Mouse (Mus musculus): ENCODE data around the gene Slc25a13. TPM values are rescaled to one million over a fixed set of nuclear protein-coding genes. Genes with fewer than 3 reads are reported as not detected.

Gene Slc25a13
- polyA plus RNA-seq, 1 experiment from 2014 or later = 16.8 TPM

- H3K36me3 ChIP-seq (ENCODE audit: inconsistent target) = no peaks in the 10 kb centered on the region
- H3K27ac ChIP-seq = no peak overlapping the region
- H3K79me2 ChIP-seq (ENCODE audit: inconsistent target) = no peaks in the 10 kb centered on the region
- no peak overlapping the region for H3K4me3 ChIP-seq (ENCODE audit: inconsistent target)
- 97% methylated on average over 6 of the region's 6 CpGs for WGBS (ENCODE audit: missing documents)
Observed at GRCm38 (mm10) chr6:6027664-6028063, 189.3 kb downstream of the Slc25a13 start.

DNA sequence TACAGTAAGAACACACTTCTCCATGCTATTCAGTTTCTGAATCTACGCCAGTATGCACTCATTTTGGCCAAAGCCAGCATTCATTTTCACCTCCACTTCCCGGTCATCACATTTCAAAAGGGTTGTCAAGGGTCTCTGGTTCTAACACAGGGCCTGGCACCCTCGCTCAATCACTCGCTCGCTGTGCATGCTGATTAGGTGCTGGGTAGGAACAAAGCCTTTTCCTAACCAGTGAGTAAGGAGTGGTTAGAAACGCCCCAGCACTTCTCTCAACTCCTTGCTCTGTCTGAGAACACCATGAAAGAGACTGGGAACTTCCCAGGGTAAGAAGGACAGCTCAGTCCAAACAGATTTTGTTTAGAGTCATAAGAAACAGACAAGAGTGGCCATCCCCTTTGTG, 193.0 kb downstream of the Slc25a13 start:
- H3K36me3 ChIP-seq (ENCODE audit: inconsistent target) = no peaks in the 10 kb centered on the region
- 76% methylated on average over 6 of the region's 6 CpGs for WGBS (ENCODE audit: missing documents)
- no peaks in the 10 kb centered on the region for H3K79me2 ChIP-seq (ENCODE audit: inconsistent target)
- no peak overlapping the region for H3K27ac ChIP-seq
- no peak overlapping the region for H3K4me3 ChIP-seq (ENCODE audit: inconsistent target)

GRCm38 (mm10) chr6:6016931-6017330, 200.0 kb downstream of the Slc25a13 start:
- Histone ChIP-seq H3K36me3 (ENCODE audit: inconsistent target) (no peaks in the 10 kb centered on the region), H3K27ac (no peak overlapping the region), H3K4me3 (ENCODE audit: inconsistent target) (no peak overlapping the region), H3K79me2 (ENCODE audit: inconsistent target) (no peaks in the 10 kb centered on the region)
- 90% methylated on average over 9 of the region's 9 CpGs for WGBS (ENCODE audit: missing documents)

DNA sequence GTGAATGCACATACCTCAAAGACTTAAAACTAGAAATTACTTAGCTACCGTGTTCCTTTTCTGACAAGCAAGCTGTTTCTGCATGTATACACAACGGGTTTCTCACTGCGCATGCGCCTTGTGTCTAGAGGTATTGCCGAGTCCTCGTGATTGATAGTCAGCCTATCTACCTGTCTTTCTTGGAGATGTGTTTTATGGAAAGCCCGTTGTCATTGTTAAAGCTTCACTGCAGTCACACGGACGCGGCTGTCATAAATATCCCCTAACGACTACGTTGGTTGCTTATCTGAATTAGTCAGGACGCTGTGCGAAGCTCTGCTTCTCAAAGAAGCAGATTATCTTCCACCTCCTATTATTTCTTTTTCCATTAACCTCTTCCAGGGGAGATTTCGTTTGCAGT, 201.4 kb downstream of the Slc25a13 start:
- no peak overlapping the region for H3K27ac ChIP-seq
- H3K4me3 ChIP-seq (ENCODE audit: inconsistent target) = no peak overlapping the region
- H3K36me3 ChIP-seq (ENCODE audit: inconsistent target) = no peaks in the 10 kb centered on the region
- WGBS (ENCODE audit: missing documents) = 68% methylated on average over 15 of the region's 15 CpGs
- no peaks in the 10 kb centered on the region for H3K79me2 ChIP-seq (ENCODE audit: inconsistent target)

GRCm38 (mm10) chr6:6011364-6011763, 205.6 kb downstream of the Slc25a13 start:
- Histone ChIP-seq H3K27ac (no peak overlapping the region), H3K4me3 (ENCODE audit: inconsistent target) (no peak overlapping the region), H3K36me3 (ENCODE audit: inconsistent target) (no peaks in the 10 kb centered on the region), H3K79me2 (ENCODE audit: inconsistent target) (no peaks in the 10 kb centered on the region)
- WGBS (ENCODE audit: missing documents) = 90% methylated on average over 2 of the region's 2 CpGs

GRCm38 (mm10) chr6:6005762-6006431, 211.1 kb downstream of the Slc25a13 start:
- Histone ChIP-seq H3K27ac (no peak overlapping the region), H3K36me3 (ENCODE audit: inconsistent target) (no peaks in the 10 kb centered on the region), H3K4me3 (ENCODE audit: inconsistent target) (peak overlapping the region; percentile 26), H3K79me2 (ENCODE audit: inconsistent target) (no peaks in the 10 kb centered on the region)
- 7% methylated on average over 41 of the region's 42 CpGs for WGBS (ENCODE audit: missing documents)

- H3K79me2 ChIP-seq (ENCODE audit: inconsistent target) = no peaks in the 10 kb centered on the region
- WGBS (ENCODE audit: missing documents) = 63% methylated on average over 12 of the region's 12 CpGs
Observed at GRCm38 (mm10) chr6:6004756-6005485, 212.1 kb downstream of the Slc25a13 start.

DNA sequence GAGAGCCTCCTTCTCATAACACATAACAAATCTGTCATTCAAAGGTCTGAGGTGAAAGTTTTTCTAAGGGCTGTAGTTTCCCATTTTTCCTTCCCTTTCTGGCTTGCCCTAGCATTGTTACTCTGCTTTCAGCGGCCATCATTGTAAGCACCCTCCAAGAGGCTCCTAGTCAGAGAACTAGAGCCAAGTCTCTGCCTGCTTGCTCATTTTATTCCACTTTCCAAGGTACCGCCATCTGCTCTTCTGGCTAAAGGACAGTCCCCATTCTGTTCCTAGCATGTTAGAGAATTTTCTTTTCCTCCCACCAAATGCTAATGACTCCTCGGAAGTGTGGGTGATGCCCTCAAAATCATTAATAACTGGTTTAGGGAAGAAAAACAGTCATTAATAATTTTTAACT, 214.9 kb downstream of the Slc25a13 start:
- Histone ChIP-seq H3K79me2 (ENCODE audit: inconsistent target) (no peaks in the 10 kb centered on the region), H3K27ac (no peak overlapping the region), H3K36me3 (ENCODE audit: inconsistent target) (no peaks in the 10 kb centered on the region), H3K4me3 (ENCODE audit: inconsistent target) (no peak overlapping the region)
- WGBS (ENCODE audit: missing documents) = 83% methylated on average over 3 of the region's 3 CpGs

More at GRCm38 (mm10) chr6:6004756-6005485, 212.1 kb downstream of the Slc25a13 start:
- no peaks in the 10 kb centered on the region for H3K36me3 ChIP-seq (ENCODE audit: inconsistent target)
- no peak overlapping the region for H3K4me3 ChIP-seq (ENCODE audit: inconsistent target)
- no peak overlapping the region for H3K27ac ChIP-seq

DNA sequence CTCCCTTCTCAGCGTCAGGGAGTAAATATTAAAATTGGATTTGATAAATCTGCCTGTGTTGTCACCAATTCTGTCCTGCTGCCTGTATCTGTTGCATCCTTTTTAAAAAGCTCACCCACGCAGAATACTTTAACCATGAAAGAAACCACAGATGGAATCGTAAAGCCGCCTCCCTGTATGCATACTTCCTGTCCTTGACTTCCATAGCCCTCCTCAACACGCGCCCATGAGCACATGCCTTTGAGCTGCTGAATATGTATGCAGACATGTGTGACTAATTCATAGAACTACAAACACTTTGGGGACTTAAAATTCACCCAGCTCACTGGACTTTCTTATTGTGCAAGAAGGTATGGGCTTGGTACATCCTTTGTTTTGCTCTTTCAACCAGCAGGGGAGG, 219.4 kb downstream of the Slc25a13 start:
- Histone ChIP-seq H3K27ac (no peak overlapping the region), H3K36me3 (ENCODE audit: inconsistent target) (no peaks in the 10 kb centered on the region), H3K4me3 (ENCODE audit: inconsistent target) (no peak overlapping the region), H3K79me2 (ENCODE audit: inconsistent target) (no peaks in the 10 kb centered on the region)
- 40% methylated on average over 6 of the region's 6 CpGs for WGBS (ENCODE audit: missing documents)

GRCm38 (mm10) chr6:5993056-5993455, 223.9 kb downstream of the Slc25a13 start:
- H3K36me3 ChIP-seq (ENCODE audit: inconsistent target) = no peaks in the 10 kb centered on the region
- no peak overlapping the region for H3K4me3 ChIP-seq (ENCODE audit: inconsistent target)
- H3K27ac ChIP-seq = no peak overlapping the region
- H3K79me2 ChIP-seq (ENCODE audit: inconsistent target) = no peaks in the 10 kb centered on the region
- 74% methylated on average over 7 of the region's 7 CpGs for WGBS (ENCODE audit: missing documents)

DNA sequence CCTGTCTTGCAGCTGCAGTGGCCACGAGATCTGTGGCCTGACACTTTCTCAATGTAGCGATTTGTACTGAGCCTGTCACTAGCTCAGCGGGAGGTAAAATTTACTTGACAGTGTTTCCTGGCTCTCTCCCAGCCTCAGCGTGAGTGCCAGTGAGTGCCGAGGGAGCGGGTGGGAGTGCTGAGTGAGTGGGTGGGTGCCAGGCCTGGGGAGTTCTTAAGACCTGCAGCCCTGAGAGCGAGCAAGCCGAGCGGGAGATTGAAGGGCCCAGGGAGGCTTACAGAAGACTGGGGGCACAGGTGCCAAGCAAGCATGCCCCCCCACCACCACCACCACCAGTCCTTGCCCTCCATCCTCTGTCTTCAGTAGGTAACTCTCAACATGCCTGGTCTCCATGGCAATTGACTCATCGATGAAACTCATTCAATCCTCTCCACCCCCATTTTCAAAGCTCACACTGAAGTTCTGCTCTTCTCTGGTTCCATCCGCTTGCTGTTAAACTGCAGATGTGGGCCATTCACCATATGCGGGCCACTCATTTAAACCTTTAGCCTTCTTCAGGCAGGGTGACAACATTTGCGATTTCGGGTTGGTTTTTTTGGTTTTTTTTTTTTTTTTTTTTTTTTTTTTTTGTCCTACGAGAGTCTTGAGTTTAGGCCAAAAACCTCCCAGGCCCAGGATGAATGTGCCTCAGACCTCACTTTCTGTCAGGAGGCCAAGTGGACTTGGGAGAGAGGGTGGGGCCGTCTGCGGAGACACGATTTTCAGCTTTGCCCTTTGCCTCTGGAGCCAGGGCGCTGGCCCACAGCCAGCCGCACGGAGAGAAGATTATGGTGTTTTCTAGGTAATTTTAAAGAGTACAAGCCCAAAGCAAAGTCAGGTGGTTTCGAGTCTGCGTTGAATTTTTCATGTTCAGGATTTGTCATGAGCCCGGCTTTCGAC, 224.9 kb downstream of the Slc25a13 start:
- Histone ChIP-seq H3K79me2 (ENCODE audit: inconsistent target) (no peaks in the 10 kb centered on the region), H3K36me3 (ENCODE audit: inconsistent target) (no peaks in the 10 kb centered on the region), H3K27ac (no peak overlapping the region), H3K4me3 (ENCODE audit: inconsistent target) (no peak overlapping the region)
- WGBS (ENCODE audit: missing documents) = 90% methylated on average over 25 of the region's 25 CpGs

DNA sequence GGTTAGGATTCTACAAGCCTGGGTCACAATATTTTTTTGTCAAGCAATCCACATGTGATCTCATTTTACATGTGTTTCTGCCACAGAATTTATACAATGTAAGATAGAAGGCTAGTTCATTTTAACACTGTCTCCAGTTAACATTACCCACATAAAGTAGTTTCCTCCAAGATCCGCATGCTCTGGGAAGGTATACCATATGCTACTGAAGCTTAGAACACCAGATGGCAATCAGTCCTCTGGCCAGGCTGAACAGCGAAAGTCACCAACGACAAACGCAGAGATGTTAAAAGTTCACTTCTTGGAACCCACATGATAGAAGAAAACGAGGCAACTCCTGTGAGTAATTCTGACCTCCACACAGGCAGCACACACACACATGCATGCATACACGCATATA, 225.7 kb downstream of the Slc25a13 start:
- H3K79me2 ChIP-seq (ENCODE audit: inconsistent target) = no peaks in the 10 kb centered on the region
- no peak overlapping the region for H3K27ac ChIP-seq
- 90% methylated on average over 5 of the region's 6 CpGs for WGBS (ENCODE audit: missing documents)
- no peaks in the 10 kb centered on the region for H3K36me3 ChIP-seq (ENCODE audit: inconsistent target)
- no peak overlapping the region for H3K4me3 ChIP-seq (ENCODE audit: inconsistent target)

Measured in macrophage (primary cell).